Mouse (Mus musculus): ENCODE measurements at regions not wholly inside any gene's neighbourhood (a gene's known extent, or its start where the extent isn't known, plus 50 kb on each side); places are given as distances from the start of the nearest gene placed in this dataset.

- no peak for DNase-seq (ENCODE audit: low read depth, low spot score)
Measured at GRCm38 (mm10) chr9:23024061-23024460, 198.8 kb upstream of the Bmper start.

DNA sequence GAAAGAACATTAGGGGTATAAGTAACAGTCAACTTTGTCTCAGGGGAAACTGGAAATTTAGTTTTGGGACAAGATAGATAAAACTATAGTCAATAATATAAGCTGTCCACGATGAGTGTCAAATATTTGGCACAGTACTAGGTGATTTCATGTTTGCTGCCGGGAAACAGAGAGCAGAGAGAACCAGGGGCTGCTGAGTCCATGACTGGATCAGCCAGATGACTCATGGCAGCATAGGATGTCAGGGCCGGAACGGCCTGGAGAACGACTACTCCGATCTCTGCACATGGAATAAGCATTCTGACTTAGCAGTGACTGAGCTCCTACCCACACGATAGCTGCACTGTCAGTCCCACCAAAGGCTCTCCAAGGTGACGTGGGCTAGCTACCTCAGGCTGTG is 197.6 kb upstream of the Bmper start:
- peak; percentile 66 for DNase-seq (ENCODE audit: low read depth, low spot score)

DNA sequence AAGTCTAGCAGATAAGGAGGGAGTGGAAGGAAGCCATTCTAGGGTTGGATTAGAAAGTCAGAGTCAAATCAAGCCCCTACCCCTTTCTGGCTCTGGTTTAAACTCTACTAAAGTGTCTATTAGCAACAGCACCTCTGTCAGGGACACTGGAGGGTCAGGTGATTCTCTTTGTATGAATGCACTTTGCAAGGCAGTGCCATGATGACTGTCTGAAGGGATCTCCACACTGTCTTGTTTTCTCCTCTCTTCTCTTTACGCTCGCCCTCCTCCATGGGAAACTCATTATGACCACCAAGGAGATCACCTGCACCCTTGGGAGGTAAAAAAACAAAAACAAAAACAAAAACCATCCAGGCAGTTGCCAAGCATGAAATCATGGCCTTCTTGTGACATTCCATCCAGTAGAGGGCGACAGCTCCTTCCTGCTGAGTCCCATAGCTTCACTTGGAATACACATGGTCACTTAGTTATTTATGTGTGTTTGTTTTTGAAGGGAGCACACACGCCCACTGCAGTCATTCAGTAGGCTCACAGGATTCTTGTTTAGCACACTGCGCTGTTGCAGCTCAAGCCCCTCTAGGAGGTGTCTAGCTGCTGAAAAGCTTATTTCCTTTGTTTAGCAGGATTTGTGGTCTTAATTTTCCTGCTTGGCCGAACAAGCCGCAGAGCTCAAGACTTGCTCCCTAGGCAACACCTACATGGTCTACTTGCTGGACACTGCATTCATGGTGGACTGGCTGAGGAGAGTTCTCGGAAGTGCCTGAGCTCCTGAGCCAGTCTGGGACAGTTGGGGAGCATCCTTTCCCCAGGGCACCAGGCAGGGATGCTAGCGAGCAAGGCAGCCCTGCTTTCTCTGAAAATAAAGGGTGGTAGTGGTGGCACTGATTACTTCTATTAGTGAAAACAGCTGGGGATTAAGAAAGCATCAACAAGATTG is 195.2 kb upstream of the Bmper start:
- peak; percentile 75 for DNase-seq (ENCODE audit: low read depth, low spot score)

GRCm38 (mm10) chr9:23029421-23029820 is 193.5 kb upstream of the Bmper start:
- no peak for DNase-seq (ENCODE audit: low read depth, low spot score)

GRCm38 (mm10) chr9:23030138-23030537 is 192.7 kb upstream of the Bmper start:
- DNase-seq (ENCODE audit: low read depth, low spot score) = peak; percentile 67

DNA sequence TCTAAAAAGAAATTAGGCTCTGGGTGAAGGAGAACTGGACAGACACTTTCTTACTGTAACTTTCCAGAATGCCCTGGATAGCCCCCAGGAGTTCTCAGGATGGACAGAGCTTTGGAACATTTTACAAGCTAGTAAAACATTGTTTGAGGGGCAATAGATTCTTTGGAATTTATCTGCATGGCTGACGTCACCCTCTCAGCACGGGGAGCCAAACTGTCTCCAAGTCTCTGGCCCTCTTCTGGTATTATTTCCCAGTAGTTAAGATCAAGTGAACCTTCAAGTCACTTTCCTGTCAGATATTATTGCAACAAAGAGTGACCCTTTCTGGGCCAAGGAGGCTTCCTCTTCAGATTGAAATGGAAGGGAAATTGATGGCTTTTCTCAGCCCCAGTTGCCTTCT is 192.3 kb upstream of the Bmper start:
- peak; percentile 35 for DNase-seq (ENCODE audit: low read depth, low spot score)

GRCm38 (mm10) chr9:23031916-23032315 is 191.0 kb upstream of the Bmper start:
- peak; percentile 44 for DNase-seq (ENCODE audit: low read depth, low spot score)

DNA sequence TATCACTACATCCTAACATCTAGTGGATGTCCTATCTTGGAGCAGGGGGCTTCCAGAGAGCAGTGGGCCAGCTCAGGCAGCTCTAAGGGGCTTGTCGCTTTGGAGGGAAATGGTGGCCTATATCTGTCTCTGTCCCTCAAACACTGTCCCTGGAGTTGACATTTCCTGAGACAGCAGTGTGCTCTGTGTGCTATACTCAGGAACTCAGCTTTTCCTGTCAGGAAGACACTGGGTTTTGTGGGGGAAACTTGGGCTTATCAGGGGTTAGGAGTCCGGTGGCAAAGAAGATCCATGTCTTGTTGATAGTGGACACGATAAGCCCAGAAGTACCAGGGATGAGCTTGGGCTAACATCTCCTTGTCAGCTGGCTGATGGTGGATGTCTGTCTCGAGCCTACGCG is 187.6 kb upstream of the Bmper start:
- DNase-seq (ENCODE audit: low read depth, low spot score) = no peak

GRCm38 (mm10) chr9:23035901-23036610 is 186.8 kb upstream of the Bmper start:
- no peak for DNase-seq (ENCODE audit: low read depth, low spot score)

DNA sequence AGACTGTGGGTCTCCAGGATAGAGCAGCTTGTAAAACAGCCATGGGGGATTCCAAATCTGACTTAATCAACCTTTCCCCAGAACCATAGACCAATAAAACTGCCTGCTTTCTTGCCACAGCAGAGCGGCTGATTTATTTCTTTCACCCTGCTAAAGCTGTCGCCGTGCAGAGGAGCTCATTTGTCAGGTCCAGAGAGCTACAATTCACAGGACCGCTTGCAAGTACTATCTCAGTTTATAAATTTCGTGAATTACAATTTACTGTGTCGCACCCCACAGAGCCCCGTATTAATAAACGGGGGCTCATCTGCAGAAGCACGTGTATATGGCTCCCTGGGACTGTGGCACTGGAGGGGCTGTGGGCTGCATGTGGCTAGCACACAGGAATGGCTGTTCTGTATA is 185.4 kb upstream of the Bmper start:
- DNase-seq (ENCODE audit: low read depth, low spot score) = no peak

- DNase-seq (ENCODE audit: low read depth, low spot score) = no peak
Measured at GRCm38 (mm10) chr9:23039588-23039987, 183.3 kb upstream of the Bmper start.

- no peak for DNase-seq (ENCODE audit: low read depth, low spot score)
Measured at GRCm38 (mm10) chr9:23041025-23041424, 181.9 kb upstream of the Bmper start.

DNA sequence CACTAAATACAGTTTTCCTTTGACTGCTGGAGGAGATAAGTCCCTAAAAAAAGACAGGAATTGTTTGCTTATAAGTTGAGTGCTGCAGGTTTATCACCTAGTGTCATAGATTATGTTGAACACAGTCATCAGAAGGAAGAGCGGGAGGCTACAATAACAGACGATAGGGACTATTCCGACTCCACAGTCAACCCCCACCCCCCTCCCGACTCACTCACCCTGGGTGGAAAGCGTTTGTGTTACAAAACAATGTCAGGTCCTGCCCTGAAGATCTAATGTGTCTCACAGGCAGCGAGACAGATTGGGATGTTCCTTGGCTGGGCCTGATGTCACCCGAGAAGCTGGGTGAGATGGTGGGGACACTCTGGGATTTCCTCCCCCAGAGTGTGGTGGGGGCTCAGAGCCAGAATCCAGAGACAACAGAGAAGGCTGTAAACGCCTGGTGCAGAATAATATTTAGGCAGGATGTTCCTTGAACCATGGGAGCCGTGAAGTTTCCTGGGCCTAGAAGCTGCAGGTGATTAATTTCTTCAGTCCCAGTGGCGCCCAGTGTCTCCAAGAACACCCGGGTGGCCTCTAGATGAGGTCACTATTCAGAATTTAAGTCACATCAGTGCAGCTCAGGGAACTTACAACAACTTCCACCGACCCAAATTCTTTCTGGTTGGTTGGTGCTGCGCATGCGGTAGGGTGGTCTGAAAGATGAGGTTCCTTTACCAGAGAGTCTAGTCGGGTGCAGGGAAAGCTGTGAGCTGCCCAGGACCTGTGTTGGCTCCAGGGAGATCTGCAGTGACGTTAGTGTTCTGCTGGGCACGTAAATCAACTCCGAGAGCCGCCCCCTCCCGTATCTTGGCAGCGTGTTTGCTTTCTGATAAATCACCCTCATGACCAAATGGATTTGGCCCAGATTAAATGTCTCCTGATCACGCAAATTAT is 181.1 kb upstream of the Bmper start:
- DNase-seq (ENCODE audit: low read depth, low spot score) = no peak

- DNase-seq (ENCODE audit: low read depth, low spot score) = no peak
Measured at GRCm38 (mm10) chr9:23043006-23043405, 179.9 kb upstream of the Bmper start.

GRCm38 (mm10) chr9:23045486-23045885 is 177.4 kb upstream of the Bmper start:
- no peak for DNase-seq (ENCODE audit: low read depth, low spot score)

GRCm38 (mm10) chr9:23050751-23051150 is 172.1 kb upstream of the Bmper start:
- no peak for DNase-seq (ENCODE audit: low read depth, low spot score)

DNA sequence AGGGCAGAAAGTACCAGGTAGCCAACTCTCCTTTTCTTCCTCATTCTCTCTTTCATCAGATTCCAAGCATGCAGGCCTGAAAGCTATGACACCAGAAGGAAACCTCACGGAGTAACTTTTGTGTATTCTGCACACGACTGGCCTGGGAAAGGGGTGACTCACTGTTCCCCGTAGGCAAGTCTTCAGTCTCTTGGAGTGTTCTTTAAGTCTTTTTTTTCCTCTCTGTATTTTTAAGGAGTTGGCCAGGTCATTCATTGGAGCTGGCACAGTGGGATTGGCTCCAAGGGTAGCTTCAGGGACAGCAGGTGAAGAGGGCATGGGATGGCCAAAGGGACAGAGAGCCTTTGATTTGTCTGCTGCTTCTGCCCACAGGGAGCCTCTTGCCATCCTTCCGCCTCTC is 163.3 kb upstream of the Bmper start:
- DNase-seq (ENCODE audit: low read depth, low spot score) = peak; percentile 53

DNA sequence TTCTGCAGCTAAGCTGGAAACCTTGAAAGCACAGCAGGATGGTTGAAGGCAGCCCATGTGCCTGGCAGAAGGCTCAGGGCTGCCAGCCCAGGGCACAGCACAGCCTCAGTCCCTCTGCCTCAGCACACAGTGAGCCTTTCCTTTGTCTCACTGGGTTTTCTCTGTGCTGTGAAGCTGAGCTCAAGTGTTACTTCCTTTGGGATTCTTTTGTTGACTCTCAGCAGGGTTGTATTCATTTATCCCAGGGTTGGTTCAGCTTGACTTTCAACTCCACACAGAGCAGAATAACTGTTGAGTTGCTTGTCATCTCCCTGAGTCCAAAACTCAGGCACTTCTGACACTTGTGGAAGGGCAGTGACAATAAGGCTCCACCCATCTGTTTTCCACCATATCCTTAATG is 162.3 kb upstream of the Bmper start:
- DNase-seq (ENCODE audit: low read depth, low spot score) = no peak

- no peak for DNase-seq (ENCODE audit: low read depth, low spot score)
Measured at GRCm38 (mm10) chr9:23061179-23061929, 161.5 kb upstream of the Bmper start.

GRCm38 (mm10) chr9:23062057-23062655 is 160.7 kb upstream of the Bmper start:
- DNase-seq (ENCODE audit: low read depth, low spot score) = no peak
